Mouse (Mus musculus) G1E (cell line): Measurements from ENCODE around the gene Tas2r126. TPM values are rescaled to one million over a fixed set of nuclear protein-coding genes. Genes with fewer than 3 reads are reported as not detected.

Experiments
- ATAC-seq: 2 replicates; pipeline ENCODE4 v1.8.0; 2016; ENCODE audit warnings: mild to moderate bottlenecking; ENCODE audit not compliant: insufficient number of reproducible peaks, poor library complexity, low FRiP score, severe bottlenecking; ENCODE audit errors: extremely low read depth
- DNase-seq: peaks from one replicate; pipeline ENCODE4 v3.0.0; 2012; ENCODE audit warnings: low spot score
- H3K27me3 ChIP-seq: 2 replicates; pipeline ENCODE4 v1.6.1; 2012; ENCODE audit warnings: mild to moderate bottlenecking, low read length, inconsistent platforms; ENCODE audit not compliant: insufficient read depth
- H3K36me3 ChIP-seq: replicated peaks from 2 replicates; pipeline ENCODE3; 2012; ENCODE audit warnings: mild to moderate bottlenecking, inconsistent platforms
- H3K4me1 ChIP-seq: 2 replicates; pipeline ENCODE4 v1.6.1; 2012; ENCODE audit warnings: low read depth, low read length, inconsistent platforms, mixed read lengths; ENCODE audit not compliant: insufficient read depth
- H3K4me3 ChIP-seq: 2 replicates; pipeline ENCODE4 v1.5.1; 2012; ENCODE audit warnings: low read depth, mild to moderate bottlenecking, inconsistent platforms, low read length, moderate library complexity, mixed read lengths
- H3K9me3 ChIP-seq: replicated peaks from 2 replicates; pipeline ENCODE4 v1.6.1; 2012; ENCODE audit warnings: inconsistent platforms
- CTCF ChIP-seq: IDR thresholded peaks from 2 replicates; pipeline ENCODE4 v1.5.1; 2012; ENCODE audit warnings: low read depth, low read length, inconsistent platforms, mixed read lengths
- GATA1 ChIP-seq: IDR thresholded peaks from 2 replicates; pipeline ENCODE4 v1.6.1; 2012; ENCODE audit warnings: borderline replicate concordance, low read length, inconsistent platforms, mixed read lengths
- GATA2 ChIP-seq: IDR thresholded peaks from 2 replicates; pipeline ENCODE4 v1.6.1; 2012; ENCODE audit warnings: low read depth, low read length, inconsistent platforms, borderline replicate concordance
- POLR2AphosphoS5 ChIP-seq: IDR thresholded peaks from 2 replicates; pipeline ENCODE4 v1.6.1; 2012; ENCODE audit warnings: low read depth, low read length, inconsistent platforms; ENCODE audit not compliant: insufficient replicate concordance
- TAL1 ChIP-seq: conservative IDR thresholded peaks from 2 replicates; pipeline ENCODE4 v1.6.1; 2012; ENCODE audit warnings: low read depth, low read length, inconsistent platforms, mixed read lengths
- polyA plus RNA-seq: library from polyadenylated mRNA; stranded (reverse); fragments of >175 nt; gene quantifications from 2 replicates; pipeline ENCODE4 v1.2.3, GENCODE M21; 2012
- total RNA-seq, 2 experiments: library from RNA; stranded (forward) in 1 of 2; stranded (reverse) in 1 of 2; fragments of 200-1000 nt in 1 of 2; fragments of >200 nt in 1 of 2; fragmentation: Nextera tagmentation in 1 of 2; gene quantifications; 2 replicates each; pipeline ENCODE4 v1.2.3; 2014 to 2017

Tas2r126 gene
- total and polyA plus RNA-seq, 3 experiments: not detected

GRCm38 (mm10) chr6:42426337-42426736, 8.0 kb upstream of the Tas2r126 start:
- no peak for DNase-seq
- no peak for ATAC-seq
- H3K9me3 ChIP-seq: no peaks in the 10 kb centered on the region
- H3K4me3 ChIP-seq: no peak overlapping the region
- H3K4me1 ChIP-seq: no peaks in the 10 kb centered on the region
- TF ChIP-seq GATA2 (no peak), CTCF (no peak), GATA1 (no peak), TAL1 (no peak), POLR2AphosphoS5 (no peak)
- no peaks in the 10 kb centered on the region for H3K36me3 ChIP-seq
- H3K27me3 ChIP-seq: no peaks in the 10 kb centered on the region

GRCm38 (mm10) chr6:42433554-42433953, 781 bp upstream of the Tas2r126 start:
- Histone ChIP-seq H3K4me3 (no peak overlapping the region), H3K4me1 (no peaks in the 10 kb centered on the region), H3K27me3 (no peaks in the 10 kb centered on the region), H3K9me3 (no peaks in the 10 kb centered on the region), H3K36me3 (no peaks in the 10 kb centered on the region)
- no peak for TF ChIP-seq CTCF
- no peak for TF ChIP-seq GATA2
- TF ChIP-seq GATA1: no peak
- no peak for TF ChIP-seq POLR2AphosphoS5
- TF ChIP-seq TAL1: no peak
- no peak for ATAC-seq
- no peak for DNase-seq

GRCm38 (mm10) chr6:42435490-42435889, 1.2 kb downstream of the Tas2r126 start:
- ATAC-seq (no peak), DNase-seq (no peak)
- TF ChIP-seq POLR2AphosphoS5 (no peak), CTCF (no peak), GATA1 (no peak), GATA2 (no peak), TAL1 (no peak)
- no peaks in the 10 kb centered on the region for H3K27me3 ChIP-seq
- H3K4me3 ChIP-seq: no peak overlapping the region
- H3K4me1 ChIP-seq: no peaks in the 10 kb centered on the region
- H3K9me3 ChIP-seq: no peaks in the 10 kb centered on the region
- H3K36me3 ChIP-seq: no peaks in the 10 kb centered on the region

GRCm38 (mm10) chr6:42441395-42441794, 7.1 kb downstream of the Tas2r126 start:
- Histone ChIP-seq H3K9me3 (no peaks in the 10 kb centered on the region), H3K27me3 (no peaks in the 10 kb centered on the region), H3K4me1 (no peaks in the 10 kb centered on the region), H3K4me3 (no peak overlapping the region), H3K36me3 (no peaks in the 10 kb centered on the region)
- TF ChIP-seq POLR2AphosphoS5 (no peak), TAL1 (no peak), GATA2 (no peak), CTCF (no peak), GATA1 (no peak)
- DNase-seq: no peak
- ATAC-seq: no peak

GRCm38 (mm10) chr6:42444491-42444890, 10.2 kb downstream of the Tas2r126 start:
- H3K9me3 ChIP-seq: no peaks in the 10 kb centered on the region
- no peaks in the 10 kb centered on the region for H3K4me1 ChIP-seq
- no peak for TF ChIP-seq TAL1
- no peak for TF ChIP-seq GATA1
- TF ChIP-seq CTCF: no peak
- no peak for TF ChIP-seq POLR2AphosphoS5
- no peak for TF ChIP-seq GATA2
- peaks cover 6% of the 10 kb centered on the region; the same call in 1 of the 2 replicates for H3K27me3 ChIP-seq
- DNase-seq: no peak
- ATAC-seq: no peak
- H3K36me3 ChIP-seq: no peaks in the 10 kb centered on the region
- H3K4me3 ChIP-seq: no peak overlapping the region

- no peak for TF ChIP-seq GATA1
- no peak for TF ChIP-seq GATA2
- TF ChIP-seq TAL1: no peak
- TF ChIP-seq POLR2AphosphoS5: no peak
- no peak for TF ChIP-seq CTCF
- H3K27me3 ChIP-seq: peaks cover 6% of the 10 kb centered on the region; the same call in 1 of the 2 replicates
- no peaks in the 10 kb centered on the region for H3K36me3 ChIP-seq
- no peaks in the 10 kb centered on the region for H3K9me3 ChIP-seq
- DNase-seq (no peak), ATAC-seq (no peak)
- H3K4me1 ChIP-seq: no peaks in the 10 kb centered on the region
- no peak overlapping the region for H3K4me3 ChIP-seq
These were observed 13.0 kb downstream of the Tas2r126 start for GRCm38 (mm10) chr6:42447381-42447780.

GRCm38 (mm10) chr6:42465096-42465495, 30.8 kb downstream of the Tas2r126 start, which contains the start of gene Olfr458:
Gene Olfr458 (minus strand): TSS chr6:42465196.
- H3K36me3 ChIP-seq: no peaks in the 10 kb centered on the region
- DNase-seq: no peak
- no peak for ATAC-seq
- no peaks in the 10 kb centered on the region for H3K9me3 ChIP-seq
- TF ChIP-seq GATA1: no peak
- no peak for TF ChIP-seq POLR2AphosphoS5
- TF ChIP-seq TAL1: no peak
- TF ChIP-seq CTCF: no peak
- TF ChIP-seq GATA2: no peak
- H3K4me1 ChIP-seq: no peaks in the 10 kb centered on the region
- no peak within 1 kb of the TSS for H3K4me3 ChIP-seq
- no peaks in the 10 kb centered on the region for H3K27me3 ChIP-seq
